Mouse (Mus musculus) G1E (cell line): ENCODE measurements around the gene Tet3. TPM values are rescaled to one million over a fixed set of nuclear protein-coding genes. Genes with fewer than 3 reads are reported as not detected.

ENCODE experiments used
- ATAC-seq: 2 replicates; pipeline ENCODE4 v1.8.0; 2016; ENCODE audit warnings: mild to moderate bottlenecking; ENCODE audit not compliant: insufficient number of reproducible peaks, poor library complexity, low FRiP score, severe bottlenecking; ENCODE audit errors: extremely low read depth
- DNase-seq: peaks from one replicate; pipeline ENCODE4 v3.0.0; 2012; ENCODE audit warnings: low spot score
- H3K27me3 ChIP-seq: 2 replicates; pipeline ENCODE4 v1.6.1; 2012; ENCODE audit warnings: mild to moderate bottlenecking, low read length, inconsistent platforms; ENCODE audit not compliant: insufficient read depth
- H3K36me3 ChIP-seq: replicated peaks from 2 replicates; pipeline ENCODE3; 2012; ENCODE audit warnings: mild to moderate bottlenecking, inconsistent platforms
- H3K4me1 ChIP-seq: 2 replicates; pipeline ENCODE4 v1.6.1; 2012; ENCODE audit warnings: low read depth, low read length, inconsistent platforms, mixed read lengths; ENCODE audit not compliant: insufficient read depth
- H3K4me3 ChIP-seq: 2 replicates; pipeline ENCODE4 v1.5.1; 2012; ENCODE audit warnings: low read depth, mild to moderate bottlenecking, inconsistent platforms, low read length, moderate library complexity, mixed read lengths
- H3K9me3 ChIP-seq: replicated peaks from 2 replicates; pipeline ENCODE4 v1.6.1; 2012; ENCODE audit warnings: inconsistent platforms
- CTCF ChIP-seq: IDR thresholded peaks from 2 replicates; pipeline ENCODE4 v1.5.1; 2012; ENCODE audit warnings: low read depth, low read length, inconsistent platforms, mixed read lengths
- GATA1 ChIP-seq: IDR thresholded peaks from 2 replicates; pipeline ENCODE4 v1.6.1; 2012; ENCODE audit warnings: borderline replicate concordance, low read length, inconsistent platforms, mixed read lengths
- GATA2 ChIP-seq: IDR thresholded peaks from 2 replicates; pipeline ENCODE4 v1.6.1; 2012; ENCODE audit warnings: low read depth, low read length, inconsistent platforms, borderline replicate concordance
- POLR2AphosphoS5 ChIP-seq: IDR thresholded peaks from 2 replicates; pipeline ENCODE4 v1.6.1; 2012; ENCODE audit warnings: low read depth, low read length, inconsistent platforms; ENCODE audit not compliant: insufficient replicate concordance
- TAL1 ChIP-seq: conservative IDR thresholded peaks from 2 replicates; pipeline ENCODE4 v1.6.1; 2012; ENCODE audit warnings: low read depth, low read length, inconsistent platforms, mixed read lengths
- polyA plus RNA-seq: library from polyadenylated mRNA; stranded (reverse); fragments of >175 nt; gene quantifications from 2 replicates; pipeline ENCODE4 v1.2.3, GENCODE M21; 2012
- total RNA-seq, 2 experiments: library from RNA; stranded (forward) in 1 of 2; stranded (reverse) in 1 of 2; fragments of 200-1000 nt in 1 of 2; fragments of >200 nt in 1 of 2; fragmentation: Nextera tagmentation in 1 of 2; gene quantifications; 2 replicates each; pipeline ENCODE4 v1.2.3; 2014 to 2017

Tet3 gene
- total and polyA plus RNA-seq, 3 experiments: 17.6 to 94.9 (median 71.1) TPM

DNA sequence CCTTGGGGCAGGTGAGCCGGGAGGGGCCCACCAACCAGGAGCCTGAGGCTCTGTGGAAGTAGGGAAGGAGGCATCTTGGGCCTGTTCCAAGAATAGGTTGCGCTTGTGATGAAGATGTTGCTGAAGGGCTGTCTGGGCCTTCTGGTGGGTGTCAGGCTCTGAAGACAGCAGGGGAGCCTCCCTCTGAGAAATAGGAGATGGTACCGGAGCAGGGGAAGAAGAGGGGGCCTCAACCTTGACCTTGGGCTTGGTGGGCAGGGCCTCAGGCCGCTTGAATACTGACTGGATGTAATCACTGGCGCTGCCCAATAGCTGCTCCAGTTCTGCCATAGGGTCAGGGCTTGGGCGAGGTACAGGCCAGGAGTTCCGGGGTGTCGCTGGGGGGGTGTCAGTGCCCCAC lies 55.4 kb downstream of the Tet3 start:
- no peak for TF ChIP-seq GATA1
- TF ChIP-seq CTCF: no peak
- no peak for TF ChIP-seq TAL1
- no peak for TF ChIP-seq GATA2
- no peak for TF ChIP-seq POLR2AphosphoS5
- no peaks in the 10 kb centered on the region for H3K9me3 ChIP-seq
- peaks cover 6% of the 10 kb centered on the region; the same call in 1 of the 2 replicates for H3K4me1 ChIP-seq
- H3K27me3 ChIP-seq: no peaks in the 10 kb centered on the region
- ATAC-seq: no peak
- DNase-seq: no peak
- H3K36me3 ChIP-seq: peaks cover 99% of the 10 kb centered on the region
- no peak overlapping the region for H3K4me3 ChIP-seq

GRCm38 (mm10) chr6:83399790-83400189 lies 59.1 kb downstream of the Tet3 start:
- no peak overlapping the region for H3K4me3 ChIP-seq
- H3K4me1 ChIP-seq: peaks cover 17% of the 10 kb centered on the region
- no peak for ATAC-seq
- no peak for DNase-seq
- no peak for TF ChIP-seq GATA2
- no peak for TF ChIP-seq POLR2AphosphoS5
- no peaks in the 10 kb centered on the region for H3K27me3 ChIP-seq
- peaks cover 98% of the 10 kb centered on the region for H3K36me3 ChIP-seq
- no peaks in the 10 kb centered on the region for H3K9me3 ChIP-seq

GRCm38 (mm10) chr6:83397728-83398127 lies 61.2 kb downstream of the Tet3 start:
- TF ChIP-seq GATA1 (no peak), TAL1 (no peak), CTCF (no peak), POLR2AphosphoS5 (no peak), GATA2 (no peak)
- Histone ChIP-seq H3K4me1 (peaks cover 17% of the 10 kb centered on the region), H3K9me3 (no peaks in the 10 kb centered on the region), H3K4me3 (no peak overlapping the region), H3K27me3 (no peaks in the 10 kb centered on the region), H3K36me3 (peaks cover 98% of the 10 kb centered on the region)
- ATAC-seq (no peak), DNase-seq (no peak)

DNA sequence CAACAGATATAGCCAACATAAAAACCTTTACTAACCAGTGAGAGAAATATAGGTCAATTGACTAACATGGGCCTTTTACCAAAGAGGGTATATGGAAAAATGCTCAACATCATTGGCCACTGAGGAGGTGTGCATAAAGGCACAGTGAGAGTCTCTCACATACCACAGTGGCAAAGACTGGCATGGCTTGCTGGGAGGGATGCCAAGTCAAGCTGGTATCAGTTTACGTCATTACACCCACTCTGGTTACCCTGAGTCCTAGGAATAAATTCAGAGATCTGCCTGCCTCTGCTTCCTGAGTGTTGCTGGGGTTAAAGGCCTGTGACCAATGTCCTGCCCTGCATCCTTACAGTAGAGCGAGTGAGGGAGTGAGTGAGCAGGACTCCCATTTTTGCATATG lies 62.2 kb downstream of the Tet3 start:
- H3K4me1 ChIP-seq: peaks cover 17% of the 10 kb centered on the region
- ATAC-seq (no peak), DNase-seq (no peak)
- no peaks in the 10 kb centered on the region for H3K27me3 ChIP-seq
- H3K36me3 ChIP-seq: peaks cover 98% of the 10 kb centered on the region
- H3K4me3 ChIP-seq: no peak overlapping the region
- H3K9me3 ChIP-seq: no peaks in the 10 kb centered on the region
- TF ChIP-seq TAL1 (no peak), CTCF (no peak), POLR2AphosphoS5 (no peak), GATA2 (no peak), GATA1 (no peak)

DNA sequence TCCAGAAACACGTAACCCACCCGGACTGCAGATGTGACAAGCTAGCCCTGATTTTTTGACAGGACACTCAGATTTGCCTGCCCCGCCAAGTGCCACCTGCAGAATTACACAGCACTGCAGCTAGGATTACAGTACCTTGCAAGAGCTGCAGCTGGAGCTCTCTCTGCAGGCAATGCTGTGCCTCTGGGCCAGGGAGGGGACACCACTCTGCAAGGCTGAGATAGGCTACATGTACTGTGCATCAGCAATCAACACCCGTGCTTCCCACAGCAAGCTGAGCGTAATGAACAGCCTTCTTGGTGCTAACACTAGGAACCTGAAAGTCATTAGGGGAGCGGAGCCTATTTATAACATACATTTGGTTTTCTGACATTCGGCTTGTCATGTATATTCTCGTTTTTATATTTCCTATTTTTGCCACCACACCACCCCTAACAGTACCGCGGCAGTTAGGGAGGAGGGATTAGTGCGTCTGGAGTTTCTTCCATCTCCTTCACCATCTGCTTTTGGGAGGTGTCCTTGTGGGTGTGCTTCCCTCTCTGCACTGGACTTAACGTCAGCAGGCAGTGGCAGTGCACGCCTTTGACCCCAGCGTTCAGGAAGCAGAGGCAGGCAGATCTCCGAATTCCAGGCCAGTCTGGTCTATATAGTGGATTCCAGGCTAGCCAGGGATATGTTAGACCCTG lies 63.2 kb downstream of the Tet3 start:
- ATAC-seq: no peak
- no peak for TF ChIP-seq CTCF
- TF ChIP-seq GATA1: no peak
- TF ChIP-seq TAL1: no peak
- no peak for TF ChIP-seq GATA2
- TF ChIP-seq POLR2AphosphoS5: no peak
- peaks cover 21% of the 10 kb centered on the region for H3K4me1 ChIP-seq
- H3K27me3 ChIP-seq: no peaks in the 10 kb centered on the region
- no peaks in the 10 kb centered on the region for H3K9me3 ChIP-seq
- H3K36me3 ChIP-seq: peaks cover 98% of the 10 kb centered on the region
- H3K4me3 ChIP-seq: no peak overlapping the region
- no peak for DNase-seq

- Histone ChIP-seq H3K9me3 (no peaks in the 10 kb centered on the region), H3K27me3 (no peaks in the 10 kb centered on the region), H3K4me1 (peaks cover 21% of the 10 kb centered on the region), H3K4me3 (no peak overlapping the region), H3K36me3 (peaks cover 98% of the 10 kb centered on the region)
- TF ChIP-seq GATA2 (no peak), GATA1 (no peak), POLR2AphosphoS5 (no peak), TAL1 (no peak), CTCF (no peak)
- DNase-seq (no peak), ATAC-seq (no peak)
Observed at GRCm38 (mm10) chr6:83394122-83394521, 64.8 kb downstream of the Tet3 start.
